Mouse (Mus musculus): Measurements from ENCODE around the gene Fam221a. TPM values are rescaled to one million over a fixed set of nuclear protein-coding genes. Genes with fewer than 3 reads are reported as not detected.
"Not testable (repeated sequence)": the region's sequence is repeated elsewhere in the genome, so short reads cannot be mapped to it uniquely, and the experiment has no call there.

Gene Fam221a
- polyA plus RNA-seq, 1 experiment from 2014 or later, result 7.0 TPM

DNA sequence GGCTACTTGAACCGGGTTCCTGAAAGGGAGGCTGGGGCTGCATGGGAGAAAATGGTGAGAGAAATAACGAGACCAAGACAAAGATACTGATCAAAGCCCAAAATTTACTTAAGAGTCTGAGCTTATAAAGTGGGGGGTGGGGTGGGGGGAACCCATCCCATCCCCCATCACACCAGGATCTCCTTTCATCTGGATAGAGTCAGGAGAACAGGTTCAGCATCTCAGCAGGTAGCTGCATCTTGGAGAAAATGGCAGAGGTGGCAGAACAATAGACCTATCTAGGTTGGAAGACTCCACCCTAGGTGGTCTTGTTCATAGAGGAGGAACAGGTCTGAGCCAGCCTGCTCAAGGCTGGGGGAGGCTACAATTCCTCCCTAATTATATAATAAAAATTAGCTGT lies 45.4 kb downstream of the Fam221a start:
- H3K9ac ChIP-seq (ENCODE audit: low read depth, low read length); H3K9me3 ChIP-seq (ENCODE audit: control insufficient read depth, low read length); H3K27ac ChIP-seq (ENCODE audit: low read depth, low read length); H3K4me1 ChIP-seq (ENCODE audit: control insufficient read depth, insufficient read depth, low read length); ATAC-seq (ENCODE audit: low FRiP score, low TSS enrichment); H3K36me3 ChIP-seq (ENCODE audit: control insufficient read depth, insufficient read depth, low read length); H3K4me2 ChIP-seq (replicated peaks; ENCODE audit: low read depth, low read length); H3K4me3 ChIP-seq (ENCODE audit: low read length); H3K27me3 ChIP-seq (ENCODE audit: control insufficient read depth, insufficient read depth, low read length): not testable (repeated sequence)
- 74% methylated on average over 2 of the region's 2 CpGs for WGBS

DNA sequence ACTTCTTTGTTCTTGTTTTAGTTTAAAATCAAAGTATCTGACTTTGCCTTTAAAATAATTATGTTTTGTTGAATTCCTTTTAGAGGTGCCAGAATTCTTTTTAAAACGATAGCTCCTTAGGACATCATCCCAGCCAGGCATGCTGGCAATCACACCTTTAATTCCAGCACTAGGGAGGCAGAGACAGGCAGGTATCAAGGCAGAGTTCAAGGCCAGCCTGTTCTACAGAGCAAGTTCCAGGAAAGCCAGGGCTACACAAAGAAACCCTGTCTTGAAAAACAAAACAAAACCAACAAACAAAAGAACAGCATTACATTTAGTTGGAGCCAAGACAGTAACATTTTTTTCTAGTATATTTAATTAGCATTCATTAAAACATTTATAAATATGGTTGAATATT lies 48.4 kb downstream of the Fam221a start:
- 82% methylated on average over 1 of the region's 1 CpGs for WGBS
- Histone ChIP-seq H3K9ac (ENCODE audit: low read depth, low read length) (no peak overlapping the region), H3K27me3 (ENCODE audit: control insufficient read depth, insufficient read depth, low read length) (no peaks in the 10 kb centered on the region), H3K36me3 (ENCODE audit: control insufficient read depth, insufficient read depth, low read length) (no peaks in the 10 kb centered on the region), H3K9me3 (ENCODE audit: control insufficient read depth, low read length) (no peaks in the 10 kb centered on the region), H3K4me2 (replicated peaks; ENCODE audit: low read depth, low read length) (no peak overlapping the region), H3K4me1 (ENCODE audit: control insufficient read depth, insufficient read depth, low read length) (no peaks in the 10 kb centered on the region), H3K27ac (ENCODE audit: low read depth, low read length) (no peak overlapping the region), H3K4me3 (ENCODE audit: low read length) (no peak overlapping the region)
- no peak for ATAC-seq (ENCODE audit: low FRiP score, low TSS enrichment)

DNA sequence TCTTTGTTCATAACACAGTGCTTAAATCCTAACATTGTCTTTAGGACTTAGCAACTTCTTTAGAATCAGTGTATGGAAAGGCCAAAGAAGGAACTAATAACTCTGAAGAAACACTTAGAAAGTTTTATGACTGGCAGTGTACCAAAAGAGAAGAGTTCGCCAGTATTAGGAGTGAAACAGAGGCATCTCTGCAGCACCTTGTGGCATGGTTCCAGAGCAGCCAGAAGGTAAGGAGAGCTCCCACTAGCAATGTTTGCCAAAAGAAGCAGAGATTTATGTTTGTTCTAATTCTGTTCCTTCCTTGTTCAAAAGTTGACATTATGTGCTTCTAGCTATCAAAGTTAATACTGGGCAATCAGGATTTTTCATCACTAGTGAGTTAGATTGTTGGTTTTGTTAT lies 69.8 kb downstream of the Fam221a start:
- Histone ChIP-seq H3K9ac (ENCODE audit: low read depth, low read length) (no peak overlapping the region), H3K4me2 (replicated peaks; ENCODE audit: low read depth, low read length) (no peak overlapping the region), H3K27me3 (ENCODE audit: control insufficient read depth, insufficient read depth, low read length) (no peaks in the 10 kb centered on the region), H3K9me3 (ENCODE audit: control insufficient read depth, low read length) (no peaks in the 10 kb centered on the region), H3K36me3 (ENCODE audit: control insufficient read depth, insufficient read depth, low read length) (no peaks in the 10 kb centered on the region), H3K4me3 (ENCODE audit: low read length) (no peak overlapping the region), H3K27ac (ENCODE audit: low read depth, low read length) (no peak overlapping the region), H3K4me1 (ENCODE audit: control insufficient read depth, insufficient read depth, low read length) (no peaks in the 10 kb centered on the region)
- 65% methylated on average over 1 of the region's 1 CpGs for WGBS
- ATAC-seq (ENCODE audit: low FRiP score, low TSS enrichment), result no peak

Other genes with a start within 250 kb of the Fam221a start
- gene Igf2bp3, start 152.8 kb upstream of the Fam221a start, polyA plus RNA-seq (2014; fragmentation: Nextera tagmentation; extraction: Ambion mirVana), result 56.0 and 73.4 TPM in 2 replicates
- 60.1 and 136 TPM in 2 replicates for gene Tra2a, start 103.7 kb upstream of the Fam221a start, polyA plus RNA-seq (2014; fragmentation: Nextera tagmentation; extraction: Ambion mirVana)
- gene Ccdc126, start 48.5 kb upstream of the Fam221a start, polyA plus RNA-seq (2014; fragmentation: Nextera tagmentation; extraction: Ambion mirVana), result 8.4 and 11.9 TPM in 2 replicates
- not detected in 2 replicates for gene Stk31, start 27.9 kb downstream of the Fam221a start, polyA plus RNA-seq (2014; fragmentation: Nextera tagmentation; extraction: Ambion mirVana)

All from kidney, embryonic 14.5 days (tissue).